Mouse (Mus musculus): ENCODE results near the gene Neurod2. TPM values are rescaled to one million over a fixed set of nuclear protein-coding genes. Genes with fewer than 3 reads are reported as not detected.

The Neurod2 gene
- total and polyA plus RNA-seq, 3 experiments, result not detected

- Histone ChIP-seq H3K27me3 (ENCODE audit: control insufficient read depth, insufficient read depth, low read length) (peaks cover 22% of the 10 kb centered on the region), H3K4me1 (ENCODE audit: control insufficient read depth, insufficient read depth, low read length) (no peaks in the 10 kb centered on the region), H3K9ac (ENCODE audit: low read depth, low read length) (no peak overlapping the region), H3K36me3 (ENCODE audit: control insufficient read depth, insufficient read depth, low read length) (no peaks in the 10 kb centered on the region), H3K79me2 (replicated peaks; ENCODE audit: control insufficient read depth, insufficient read depth, low read length) (no peaks in the 10 kb centered on the region), H3K27ac (no peak overlapping the region), H3K4me3 (no peak overlapping the region)
- no peak for DNase-seq
- intact Hi-C loops (cut with DNase I), result no loop called here
- TF ChIP-seq CTCF (IDR thresholded peaks at IDR 0.05), result no peak
- no peak for TF ChIP-seq POLR2A (IDR thresholded peaks at IDR 0.05; ENCODE audit: insufficient read depth, low read depth, low read length)
- no peak for TF ChIP-seq EP300 (IDR thresholded peaks at IDR 0.05; ENCODE audit: insufficient read depth, low read depth, low read length)
- 73% methylated on average over 10 of the region's 10 CpGs for WGBS
Observed at GRCm38 (mm10) chr11:98333263-98333696, 3.8 kb upstream of the Neurod2 start.

- 77% methylated on average over 4 of the region's 4 CpGs for WGBS
- no peaks in the 10 kb centered on the region for H3K36me3 ChIP-seq (ENCODE audit: control insufficient read depth, insufficient read depth, low read length)
- no peaks in the 10 kb centered on the region for H3K4me1 ChIP-seq (ENCODE audit: control insufficient read depth, insufficient read depth, low read length)
- H3K27ac ChIP-seq, result no peak overlapping the region
- H3K9ac ChIP-seq (ENCODE audit: low read depth, low read length), result no peak overlapping the region
- no peaks in the 10 kb centered on the region for H3K79me2 ChIP-seq (replicated peaks; ENCODE audit: control insufficient read depth, insufficient read depth, low read length)
- no peak overlapping the region for H3K4me3 ChIP-seq
- intact Hi-C loops (cut with DNase I), result no loop called here
- TF ChIP-seq POLR2A (IDR thresholded peaks at IDR 0.05; ENCODE audit: insufficient read depth, low read depth, low read length), result no peak
- TF ChIP-seq EP300 (IDR thresholded peaks at IDR 0.05; ENCODE audit: insufficient read depth, low read depth, low read length), result no peak
- no peak for TF ChIP-seq CTCF (IDR thresholded peaks at IDR 0.05)
- H3K27me3 ChIP-seq (ENCODE audit: control insufficient read depth, insufficient read depth, low read length), result peaks cover 27% of the 10 kb centered on the region
- no peak for DNase-seq
Observed at GRCm38 (mm10) chr11:98332841-98333240, 3.4 kb upstream of the Neurod2 start.

GRCm38 (mm10) chr11:98332186-98332585, 2.7 kb upstream of the Neurod2 start:
- Histone ChIP-seq H3K79me2 (replicated peaks; ENCODE audit: control insufficient read depth, insufficient read depth, low read length) (no peaks in the 10 kb centered on the region), H3K27me3 (ENCODE audit: control insufficient read depth, insufficient read depth, low read length) (peaks cover 33% of the 10 kb centered on the region), H3K4me1 (ENCODE audit: control insufficient read depth, insufficient read depth, low read length) (no peaks in the 10 kb centered on the region), H3K36me3 (ENCODE audit: control insufficient read depth, insufficient read depth, low read length) (no peaks in the 10 kb centered on the region), H3K27ac (no peak overlapping the region), H3K4me3 (no peak overlapping the region), H3K9ac (ENCODE audit: low read depth, low read length) (no peak overlapping the region)
- no peak for DNase-seq
- intact Hi-C loops (cut with DNase I), result no loop called here
- WGBS, result 82% methylated on average over 3 of the region's 3 CpGs
- TF ChIP-seq CTCF (IDR thresholded peaks at IDR 0.05) (no peak), POLR2A (IDR thresholded peaks at IDR 0.05; ENCODE audit: insufficient read depth, low read depth, low read length) (no peak), EP300 (IDR thresholded peaks at IDR 0.05; ENCODE audit: insufficient read depth, low read depth, low read length) (no peak)

- Histone ChIP-seq H3K27ac (no peak overlapping the region), H3K36me3 (ENCODE audit: control insufficient read depth, insufficient read depth, low read length) (no peaks in the 10 kb centered on the region), H3K4me1 (ENCODE audit: control insufficient read depth, insufficient read depth, low read length) (no peaks in the 10 kb centered on the region), H3K9ac (ENCODE audit: low read depth, low read length) (no peak overlapping the region), H3K4me3 (no peak overlapping the region), H3K27me3 (ENCODE audit: control insufficient read depth, insufficient read depth, low read length) (peaks cover 38% of the 10 kb centered on the region), H3K79me2 (replicated peaks; ENCODE audit: control insufficient read depth, insufficient read depth, low read length) (no peaks in the 10 kb centered on the region)
- no peak for DNase-seq
- 64% methylated on average over 1 of the region's 1 CpGs for WGBS
- intact Hi-C loops (cut with DNase I), result no loop called here
- no peak for TF ChIP-seq EP300 (IDR thresholded peaks at IDR 0.05; ENCODE audit: insufficient read depth, low read depth, low read length)
- TF ChIP-seq CTCF (IDR thresholded peaks at IDR 0.05), result no peak
Observed at GRCm38 (mm10) chr11:98331401-98331800, 2.0 kb upstream of the Neurod2 start.

- no peak for DNase-seq
- TF ChIP-seq POLR2A (IDR thresholded peaks at IDR 0.05; ENCODE audit: insufficient read depth, low read depth, low read length) (no peak), CTCF (IDR thresholded peaks at IDR 0.05) (no peak), EP300 (IDR thresholded peaks at IDR 0.05; ENCODE audit: insufficient read depth, low read depth, low read length) (no peak)
- H3K79me2 ChIP-seq (replicated peaks; ENCODE audit: control insufficient read depth, insufficient read depth, low read length), result no peaks in the 10 kb centered on the region
- intact Hi-C loops (cut with DNase I), result no loop called here
- H3K4me1 ChIP-seq (ENCODE audit: control insufficient read depth, insufficient read depth, low read length), result no peaks in the 10 kb centered on the region
- no peak overlapping the region for H3K27ac ChIP-seq
- H3K36me3 ChIP-seq (ENCODE audit: control insufficient read depth, insufficient read depth, low read length), result no peaks in the 10 kb centered on the region
- no peak overlapping the region for H3K9ac ChIP-seq (ENCODE audit: low read depth, low read length)
- peaks cover 38% of the 10 kb centered on the region for H3K27me3 ChIP-seq (ENCODE audit: control insufficient read depth, insufficient read depth, low read length)
- 64% methylated on average over 2 of the region's 2 CpGs for WGBS
- H3K4me3 ChIP-seq, result no peak overlapping the region
Observed at GRCm38 (mm10) chr11:98330745-98331204, 1.3 kb upstream of the Neurod2 start.

- H3K27ac ChIP-seq, result no peak overlapping the region
- 45% methylated on average over 9 of the region's 9 CpGs for WGBS
Observed at GRCm38 (mm10) chr11:98329960-98330744, 704 bp upstream of the Neurod2 start.

More at GRCm38 (mm10) chr11:98329960-98330744, 704 bp upstream of the Neurod2 start:
- Histone ChIP-seq H3K36me3 (ENCODE audit: control insufficient read depth, insufficient read depth, low read length) (no peaks in the 10 kb centered on the region), H3K4me1 (ENCODE audit: control insufficient read depth, insufficient read depth, low read length) (no peaks in the 10 kb centered on the region), H3K4me3 (no peak overlapping the region), H3K27me3 (ENCODE audit: control insufficient read depth, insufficient read depth, low read length) (peaks cover 40% of the 10 kb centered on the region), H3K79me2 (replicated peaks; ENCODE audit: control insufficient read depth, insufficient read depth, low read length) (no peaks in the 10 kb centered on the region), H3K9ac (ENCODE audit: low read depth, low read length) (no peak overlapping the region)
- TF ChIP-seq EP300 (IDR thresholded peaks at IDR 0.05; ENCODE audit: insufficient read depth, low read depth, low read length), result no peak
- no peak for TF ChIP-seq POLR2A (IDR thresholded peaks at IDR 0.05; ENCODE audit: insufficient read depth, low read depth, low read length)
- TF ChIP-seq CTCF (IDR thresholded peaks at IDR 0.05), result no peak
- intact Hi-C loops (cut with DNase I), result loop anchor here (5.0 kb wide), 1 partner anchor 68 kb away; no protein-coding TSS in a partner anchor
- no peak for DNase-seq

All from heart, adult 2 months (tissue).